Mouse (Mus musculus) limb, embryonic 11.5 days (tissue): ENCODE results near the gene Celf2. TPM values are rescaled to one million over a fixed set of nuclear protein-coding genes. Genes with fewer than 3 reads are reported as not detected.

Source experiments
- ATAC-seq: fragments of 200-750 bp; cut with Nextera tagmentation; 2 replicates; pipeline ENCODE4 v1.8.0; 2017; ENCODE audit warnings: low read depth; ENCODE audit not compliant: insufficient number of reproducible peaks, low FRiP score, low TSS enrichment
- DNase-seq: peaks from one replicate; pipeline ENCODE4 v3.0.0-alpha.2; 2015; ENCODE audit warnings: low spot score
- H3K27ac ChIP-seq: fragments of 300-500 bp; sonication (generic); replicated peaks from 2 replicates; pipeline ENCODE4 v1.5.1; 2014; ENCODE audit warnings: low read depth, mild to moderate bottlenecking, low read length
- H3K27me3 ChIP-seq: fragments of 300-500 bp; sonication (generic); 2 replicates; pipeline ENCODE4 v1.6.1; 2014; ENCODE audit warnings: mild to moderate bottlenecking, low read length, mixed read lengths; ENCODE audit not compliant: control insufficient read depth, insufficient read depth
- H3K36me3 ChIP-seq: fragments of 300-500 bp; sonication (generic); 2 replicates; pipeline ENCODE4 v1.6.1; 2014; ENCODE audit warnings: mild to moderate bottlenecking, low read length, moderate library complexity, mixed read lengths; ENCODE audit not compliant: control insufficient read depth, insufficient read depth
- H3K4me1 ChIP-seq: fragments of 300-500 bp; sonication (generic); 2 replicates; pipeline ENCODE4 v1.6.1; 2014; ENCODE audit warnings: low read length, mixed read lengths; ENCODE audit not compliant: control insufficient read depth, insufficient read depth
- H3K4me2 ChIP-seq: fragments of 300-500 bp; sonication (generic); 2 replicates; pipeline ENCODE4 v1.6.1; 2014; ENCODE audit warnings: low read depth, mild to moderate bottlenecking, moderate library complexity; ENCODE audit not compliant: severe bottlenecking
- H3K4me3 ChIP-seq: fragments of 300-500 bp; sonication (generic); 2 replicates; pipeline ENCODE4 v1.5.1; 2014; ENCODE audit warnings: low read depth, low read length
- H3K9ac ChIP-seq: fragments of 300-500 bp; sonication (generic); 2 replicates; pipeline ENCODE4 v1.6.1; 2014; ENCODE audit warnings: mild to moderate bottlenecking, low read length
- H3K9me3 ChIP-seq: fragments of 300-500 bp; sonication (generic); 2 replicates; pipeline ENCODE4 v1.6.1; 2016; ENCODE audit warnings: low read length; ENCODE audit not compliant: control insufficient read depth
- WGBS: fragments of 180-500 bp; shearing (Covaris S2); extraction: QIAGEN DNeasy Blood & Tissue Kit; methylation state at CpG from one replicate; pipeline ENCODE4 v1.1.7; 2014; 5-methylcytosine and 5-hydroxymethylcytosine counted together
- polyA plus RNA-seq: library from polyadenylated mRNA; unstranded; fragments of >200 nt; fragmentation: Nextera tagmentation; extraction: Ambion mirVana; gene quantifications from 2 replicates; pipeline ENCODE4 v1.2.1, GENCODE M21; 2014

Gene Celf2
- polyA plus RNA-seq, 1 experiment from 2014 or later = 24.1 TPM

DNA sequence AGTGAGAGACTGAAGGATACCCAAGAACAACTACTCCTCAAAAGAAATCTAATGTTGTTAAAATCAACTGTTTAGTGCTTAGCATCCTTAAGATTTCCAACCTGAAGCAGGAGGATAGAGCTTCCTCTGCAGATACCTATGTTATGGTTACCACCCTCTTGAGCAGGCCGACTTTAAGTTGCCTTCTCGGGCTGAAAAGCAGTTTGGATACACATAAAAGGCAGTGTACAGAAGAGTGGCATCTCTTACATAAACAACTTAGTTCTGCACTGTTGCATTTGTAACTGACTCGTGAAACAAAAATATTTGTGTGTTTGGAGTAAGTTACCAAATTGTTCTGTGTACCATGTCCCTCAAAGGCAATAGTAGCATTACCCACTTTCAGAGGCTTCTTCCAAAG, 435.6 kb downstream of the Celf2 start:
- Histone ChIP-seq H3K4me1 (no peaks in the 10 kb centered on the region; the same call in 1 of the 2 replicates), H3K9me3 (no peaks in the 10 kb centered on the region), H3K27ac (no peak overlapping the region), H3K4me2 (no peak overlapping the region), H3K4me3 (no peak overlapping the region), H3K9ac (no peak overlapping the region), H3K27me3 (no peaks in the 10 kb centered on the region), H3K36me3 (no peaks in the 10 kb centered on the region)
- ATAC-seq = no peak
- 82% methylated on average over 3 of the region's 3 CpGs for WGBS
- no peak for DNase-seq

DNA sequence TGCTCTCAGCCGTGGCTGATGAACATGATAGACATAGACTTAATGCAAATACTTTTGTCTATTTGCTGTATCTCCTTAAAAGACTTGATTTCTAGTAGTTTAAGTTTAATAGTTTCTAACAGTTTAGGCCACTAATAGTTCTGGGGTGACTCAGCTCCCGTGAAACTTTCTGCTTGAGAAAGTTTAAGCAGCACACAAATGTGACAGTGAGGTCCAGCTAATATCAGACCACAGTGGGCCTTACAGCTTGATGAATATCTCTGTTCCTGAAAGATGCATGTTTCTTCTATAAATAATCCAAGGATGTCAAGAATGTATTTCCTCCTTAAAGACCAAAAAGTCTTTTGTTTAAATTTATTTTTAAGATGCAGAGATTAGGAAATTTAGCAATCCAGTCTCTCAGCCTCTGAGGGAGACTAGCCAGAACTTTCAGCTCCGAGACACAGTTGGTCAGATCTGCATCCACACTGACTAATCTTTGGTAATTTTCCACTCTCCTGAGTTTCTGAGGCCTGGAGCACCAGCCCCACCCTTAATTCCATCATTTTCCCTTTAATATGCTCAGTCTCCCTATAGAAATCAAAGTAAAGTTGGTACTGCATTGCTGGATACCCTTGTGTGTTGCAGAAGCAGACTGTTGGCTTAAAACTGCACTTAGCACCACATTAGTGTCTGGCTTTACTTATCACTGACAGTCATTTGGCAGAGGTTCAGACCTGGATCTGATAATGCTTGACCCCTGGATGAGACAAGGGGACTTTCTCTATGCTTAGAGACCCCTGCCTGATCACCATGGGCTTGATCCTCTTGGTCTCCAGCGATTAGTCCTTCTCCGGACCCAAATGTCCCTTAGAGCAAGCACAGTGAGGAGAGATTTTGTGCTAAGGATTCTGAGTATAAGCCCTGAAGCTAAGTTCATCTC, 436.8 kb downstream of the Celf2 start:
- Histone ChIP-seq H3K27ac (no peak overlapping the region), H3K36me3 (no peaks in the 10 kb centered on the region), H3K4me1 (no peaks in the 10 kb centered on the region; the same call in 1 of the 2 replicates), H3K4me3 (no peak overlapping the region), H3K4me2 (no peak overlapping the region), H3K27me3 (no peaks in the 10 kb centered on the region), H3K9ac (no peak overlapping the region), H3K9me3 (no peaks in the 10 kb centered on the region)
- ATAC-seq = no peak
- 79% methylated on average over 5 of the region's 5 CpGs for WGBS
- no peak for DNase-seq

DNA sequence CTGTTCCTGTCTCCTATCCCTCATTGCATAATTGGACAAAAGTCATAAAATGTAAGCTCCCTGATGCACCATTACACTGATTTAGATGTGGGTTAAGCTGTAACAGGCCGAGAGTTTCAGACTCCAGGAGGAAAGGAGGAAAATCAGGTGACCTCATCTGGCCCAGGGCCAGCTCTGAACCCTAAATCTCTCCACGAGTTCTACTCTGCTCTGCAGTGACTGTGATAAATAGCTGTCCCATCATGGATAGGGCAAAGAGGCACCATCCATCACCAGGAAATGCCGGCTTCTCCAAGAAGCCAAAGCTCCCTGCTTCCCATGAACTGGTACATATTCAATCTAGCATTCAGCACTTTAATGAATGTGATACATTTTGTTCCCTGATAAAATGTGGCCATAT, 439.9 kb downstream of the Celf2 start:
- no peak for DNase-seq
- Histone ChIP-seq H3K27ac (no peak overlapping the region), H3K4me2 (no peak overlapping the region), H3K9me3 (no peaks in the 10 kb centered on the region), H3K4me3 (no peak overlapping the region), H3K36me3 (no peaks in the 10 kb centered on the region), H3K9ac (no peak overlapping the region), H3K4me1 (no peaks in the 10 kb centered on the region; the same call in 1 of the 2 replicates), H3K27me3 (no peaks in the 10 kb centered on the region)
- no peak for ATAC-seq
- WGBS = 5% methylated on average over 3 of the region's 3 CpGs

DNA sequence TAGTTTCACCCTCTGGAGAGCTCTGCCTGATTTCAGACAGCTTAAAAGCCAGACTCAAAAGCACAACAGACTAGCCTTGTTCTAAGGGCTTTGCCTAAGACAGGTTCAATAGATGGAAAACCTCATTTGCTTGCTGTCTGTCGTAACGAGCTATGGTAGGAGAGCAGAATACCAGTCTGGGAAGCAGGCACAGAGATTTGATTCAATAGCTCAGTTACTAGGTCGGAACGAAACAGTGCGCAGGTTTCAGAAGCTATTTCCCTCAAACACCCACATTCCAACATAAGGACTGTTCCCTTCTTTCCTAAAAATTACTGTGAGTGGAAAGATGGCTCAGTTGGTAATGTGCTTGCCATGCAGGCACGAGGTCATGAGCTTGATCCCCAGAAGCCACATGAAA, 441.1 kb downstream of the Celf2 start:
- Histone ChIP-seq H3K36me3 (no peaks in the 10 kb centered on the region), H3K9me3 (no peaks in the 10 kb centered on the region), H3K4me3 (no peak overlapping the region), H3K4me2 (no peak overlapping the region), H3K27me3 (no peaks in the 10 kb centered on the region), H3K4me1 (no peaks in the 10 kb centered on the region; the same call in 1 of the 2 replicates), H3K9ac (no peak overlapping the region), H3K27ac (no peak overlapping the region)
- ATAC-seq = no peak
- WGBS = 83% methylated on average over 6 of the region's 6 CpGs
- no peak for DNase-seq

DNA sequence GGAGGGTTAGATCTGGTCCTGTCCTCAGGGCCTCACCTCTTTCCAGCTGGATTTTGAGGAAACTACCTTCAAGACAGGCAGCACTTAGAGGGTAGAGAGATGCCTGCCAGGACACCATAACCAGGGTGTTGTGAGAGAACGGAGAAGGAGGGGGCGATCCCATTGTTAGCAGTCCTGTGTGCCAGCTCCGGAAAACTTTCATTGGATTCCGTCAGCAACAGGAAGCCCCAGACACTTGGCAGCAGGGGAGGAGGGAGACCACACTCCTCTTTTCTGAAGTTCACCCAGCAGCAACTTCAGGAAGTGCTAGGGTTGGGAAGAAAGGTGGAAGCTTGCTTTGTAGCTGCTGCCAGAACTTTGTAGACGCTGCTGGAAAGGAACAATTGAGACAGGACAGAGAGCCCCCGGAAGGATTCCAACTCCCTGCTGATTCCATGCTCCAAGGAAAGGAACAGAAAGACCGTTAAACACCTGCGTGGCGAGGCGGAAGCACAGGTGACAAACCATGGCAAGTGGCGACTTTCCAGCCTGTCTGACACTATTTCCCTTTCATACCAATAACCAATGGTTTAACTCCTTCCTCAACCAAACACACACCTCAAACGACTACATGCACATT, 445.7 kb downstream of the Celf2 start:
- DNase-seq = no peak
- H3K4me3 ChIP-seq = no peak overlapping the region
- H3K9me3 ChIP-seq = no peaks in the 10 kb centered on the region
- no peak for ATAC-seq
- H3K36me3 ChIP-seq = no peaks in the 10 kb centered on the region
- no peak overlapping the region for H3K27ac ChIP-seq
- H3K9ac ChIP-seq = no peak overlapping the region; the same call in 1 of the 2 replicates
- 37% methylated on average over 12 of the region's 12 CpGs for WGBS
- no peaks in the 10 kb centered on the region for H3K27me3 ChIP-seq
- no peak overlapping the region for H3K4me2 ChIP-seq
- H3K4me1 ChIP-seq = no peaks in the 10 kb centered on the region

DNA sequence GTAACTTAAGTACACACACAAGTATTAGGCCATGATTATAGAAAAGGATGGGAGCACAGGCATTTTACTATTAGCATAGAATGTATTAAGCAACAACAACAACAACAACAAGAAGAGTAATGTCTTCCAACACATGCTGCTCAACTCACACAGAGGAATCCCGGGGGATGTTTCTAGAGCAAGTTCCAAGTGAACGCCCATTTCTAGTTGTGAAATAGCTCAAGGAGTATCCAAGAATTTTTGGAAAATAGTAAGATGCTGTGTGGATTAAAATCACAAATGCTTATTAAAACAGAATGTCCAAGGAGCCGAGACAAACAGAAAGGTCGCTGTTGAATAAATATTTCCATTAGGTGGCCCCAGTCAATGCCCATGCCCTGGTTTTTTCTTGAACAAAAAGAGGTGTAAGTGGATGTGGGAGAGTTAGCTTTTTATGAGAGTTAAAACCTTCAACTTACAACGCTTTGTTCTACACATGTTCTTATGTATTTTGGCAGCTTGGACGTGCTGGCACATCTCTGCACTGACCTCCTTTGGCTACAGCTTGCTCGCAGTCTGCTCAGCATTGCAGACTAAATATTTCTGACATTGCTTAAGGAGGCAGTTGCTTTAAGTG, 448.8 kb downstream of the Celf2 start:
- WGBS = 87% methylated on average over 7 of the region's 7 CpGs

DNA sequence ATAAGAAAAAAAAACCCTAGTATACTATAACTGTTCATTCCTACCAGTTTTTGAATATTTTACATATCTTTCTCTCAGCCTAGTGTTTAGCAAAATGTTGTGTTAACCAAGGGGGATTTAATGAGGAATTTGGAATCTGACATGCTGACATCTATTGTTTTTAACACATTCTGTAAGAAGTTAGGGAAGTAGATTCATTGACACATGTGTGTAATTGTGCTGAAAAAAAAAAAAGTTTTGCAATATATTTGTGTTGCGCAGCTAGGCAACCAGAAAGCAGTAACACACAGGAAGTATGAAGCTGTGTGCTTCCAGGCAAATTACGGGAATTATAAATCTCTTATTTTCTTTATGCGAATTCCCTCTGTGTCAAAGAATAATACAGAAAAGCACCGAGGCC, 453.0 kb downstream of the Celf2 start:
- Histone ChIP-seq H3K4me2 (no peak overlapping the region), H3K27ac (no peak overlapping the region), H3K27me3 (no peaks in the 10 kb centered on the region), H3K9me3 (no peaks in the 10 kb centered on the region), H3K9ac (no peak overlapping the region), H3K4me1 (no peaks in the 10 kb centered on the region), H3K4me3 (no peak overlapping the region), H3K36me3 (no peaks in the 10 kb centered on the region)
- no peak for ATAC-seq
- 88% methylated on average over 4 of the region's 4 CpGs for WGBS
- no peak for DNase-seq

More for the DNA sequence above, 448.8 kb downstream of the Celf2 start:
- ATAC-seq = no peak
- no peaks in the 10 kb centered on the region for H3K9me3 ChIP-seq
- H3K4me3 ChIP-seq = no peak overlapping the region
- no peak for DNase-seq
- H3K27me3 ChIP-seq = no peaks in the 10 kb centered on the region
- no peak overlapping the region for H3K9ac ChIP-seq
- H3K27ac ChIP-seq = no peak overlapping the region
- no peaks in the 10 kb centered on the region for H3K4me1 ChIP-seq
- no peak overlapping the region for H3K4me2 ChIP-seq
- no peaks in the 10 kb centered on the region for H3K36me3 ChIP-seq

DNA sequence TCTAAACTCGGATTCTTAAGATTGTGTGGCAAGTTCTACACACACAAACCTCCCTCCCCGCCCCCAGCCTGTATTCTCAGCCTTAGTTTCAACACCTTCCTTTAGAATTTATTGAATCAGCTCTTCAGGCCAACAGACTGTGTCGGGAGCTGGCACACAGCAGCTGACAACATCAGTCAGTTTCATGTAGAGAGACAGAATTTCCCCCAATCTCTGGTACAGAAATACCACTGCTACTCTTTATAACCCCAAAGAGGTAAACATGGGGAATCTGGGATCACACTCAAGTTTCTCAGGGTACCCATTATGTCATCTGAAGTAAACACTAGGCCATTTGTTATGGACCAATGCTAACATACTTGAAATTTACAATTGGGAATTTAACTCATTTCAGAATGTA, 453.4 kb downstream of the Celf2 start:
- no peak overlapping the region for H3K27ac ChIP-seq
- ATAC-seq = no peak
- no peak overlapping the region for H3K4me2 ChIP-seq
- H3K9ac ChIP-seq = no peak overlapping the region
- WGBS = 64% methylated on average over 3 of the region's 3 CpGs
- no peaks in the 10 kb centered on the region for H3K36me3 ChIP-seq
- no peaks in the 10 kb centered on the region for H3K4me1 ChIP-seq
- no peaks in the 10 kb centered on the region for H3K27me3 ChIP-seq
- no peak overlapping the region for H3K4me3 ChIP-seq
- no peak for DNase-seq
- no peaks in the 10 kb centered on the region for H3K9me3 ChIP-seq
